Mouse (Mus musculus): Measurements from ENCODE around the gene Tbx19.

- TF ChIP-seq KAT2A (IDR thresholded peaks at IDR 0.05; ENCODE audit: insufficient replicate concordance, low read length): no peak
- no peak for TF ChIP-seq ZNF384 (IDR thresholded peaks at IDR 0.05; ENCODE audit: low read depth, low read length)
- TF ChIP-seq POLR2A (IDR thresholded peaks at IDR 0.05; ENCODE audit: low read depth, low read length): no peak
- TF ChIP-seq CTCF (conservative IDR thresholded peaks at IDR 0.05 in 1 of 2, IDR thresholded peaks at IDR 0.05 in 1 of 2; ENCODE audit: low read depth in 2 of 2, low read length in 2 of 2): no peak
- no peak for TF ChIP-seq POLR2AphosphoS2 (IDR thresholded peaks at IDR 0.05; ENCODE audit: low read depth, low read length)
- no peak for TF ChIP-seq TCF12 (IDR thresholded peaks at IDR 0.05; ENCODE audit: low read depth, low read length)
- no peak for TF ChIP-seq CHD1 (IDR thresholded peaks at IDR 0.05; ENCODE audit: low read depth, low read length)
- no peak for TF ChIP-seq BHLHE40 (IDR thresholded peaks at IDR 0.05; ENCODE audit: low read depth, low read length)
- no peak for TF ChIP-seq CHD2 (IDR thresholded peaks at IDR 0.05; ENCODE audit: low read length)
- no peak for TF ChIP-seq MAFK (IDR thresholded peaks at IDR 0.05; ENCODE audit: insufficient replicate concordance, low read length)
- no peak for TF ChIP-seq USF2 (conservative IDR thresholded peaks at IDR 0.05; ENCODE audit: low read depth, low read length)
- no peak for TF ChIP-seq HCFC1 (IDR thresholded peaks at IDR 0.05; ENCODE audit: low read depth, low read length)
- no peak for TF ChIP-seq RCOR1 (conservative IDR thresholded peaks at IDR 0.05; ENCODE audit: low read depth, low read length)
- TF ChIP-seq NRF1 (IDR thresholded peaks at IDR 0.05; ENCODE audit: low read depth, low read length): no peak
Measured at GRCm38 (mm10) chr1:165160723-165161405, at the start of gene Tbx19.
